Mouse (Mus musculus) heart, adult 2 months (tissue): Measurements from ENCODE around the gene Zfp940. TPM values are rescaled to one million over a fixed set of nuclear protein-coding genes. Genes with fewer than 3 reads are reported as not detected.

Experiments
- DNase-seq, 2 experiments: peaks; one replicate each; pipeline ENCODE4 v3.0.0; 2021
- H3K27ac ChIP-seq: fragments of 200-600 bp; 2 replicates; pipeline ENCODE4 v1.8.1; 2022
- H3K27me3 ChIP-seq: fragments of 200-500 bp; 2 replicates; pipeline ENCODE4 v1.6.1; 2012; ENCODE audit warnings: mild to moderate bottlenecking, low read length, inconsistent platforms, mixed read lengths; ENCODE audit not compliant: control insufficient read depth, insufficient read depth
- H3K36me3 ChIP-seq: fragments of 200-500 bp; 2 replicates; pipeline ENCODE4 v1.6.1; 2012; ENCODE audit warnings: low read length, inconsistent platforms; ENCODE audit not compliant: control insufficient read depth, insufficient read depth
- H3K4me1 ChIP-seq: fragments of 200-500 bp; 2 replicates; pipeline ENCODE4 v1.6.1; 2011; ENCODE audit warnings: low read length; ENCODE audit not compliant: control insufficient read depth, insufficient read depth
- H3K4me3 ChIP-seq: fragments of 200-600 bp; 2 replicates; pipeline ENCODE4 v1.8.1; 2022
- H3K79me2 ChIP-seq: fragments of 200-500 bp; replicated peaks from 2 replicates; pipeline ENCODE4 v1.6.1; 2012; ENCODE audit warnings: mild to moderate bottlenecking, inconsistent platforms, low read length, moderate library complexity, mixed read lengths; ENCODE audit not compliant: control insufficient read depth, insufficient read depth
- H3K9ac ChIP-seq: fragments of 200-500 bp; 2 replicates; pipeline ENCODE4 v1.6.1; 2012; ENCODE audit warnings: low read depth, mild to moderate bottlenecking, control low read depth, inconsistent platforms, low read length, mixed read lengths
- CTCF ChIP-seq: fragments of 200-600 bp; IDR thresholded peaks from 2 replicates; pipeline ENCODE4 v1.8.1; 2022; ENCODE audit warnings: antibody characterized with exemption, mild to moderate bottlenecking, moderate library complexity
- EP300 ChIP-seq: fragments of 200-500 bp; IDR thresholded peaks from 2 replicates; pipeline ENCODE4 v1.6.1; 2011; ENCODE audit warnings: low read depth, low read length, control low read depth; ENCODE audit not compliant: insufficient read depth
- POLR2A ChIP-seq: fragments of 200-500 bp; IDR thresholded peaks from 2 replicates; pipeline ENCODE4 v1.6.1; 2011; ENCODE audit warnings: mild to moderate bottlenecking, low read depth, low read length, control low read depth; ENCODE audit not compliant: insufficient read depth
- WGBS: fragments of 180-500 bp; shearing (Covaris S2); methylation state at CpG from one replicate; pipeline ENCODE4 v1.1.7; 2018; 5-methylcytosine and 5-hydroxymethylcytosine counted together
- intact Hi-C: fragments of 180-260 bp; cut with DNase I; formaldehyde crosslinking; loops from one replicate; pipeline ENCODE4 v1.15.1; 2025
- polyA plus RNA-seq: library from polyadenylated mRNA; depleted of rRNA; stranded (reverse); fragments of >200 nt; gene quantifications from 2 replicates; pipeline ENCODE4 v1.2.3, GENCODE M21; 2012
- total RNA-seq, 2 experiments: library from RNA; stranded (reverse); gene quantifications; 2 replicates each; pipeline ENCODE4 v1.2.3; 2021

The Zfp940 gene
- total and polyA plus RNA-seq, 3 experiments: 0.12 to 0.77 (median 0.44) TPM

- no peaks in the 10 kb centered on the region for H3K4me1 ChIP-seq
- DNase-seq: no peak
- no peaks in the 10 kb centered on the region; the same call in none of the 2 replicates for H3K36me3 ChIP-seq
- H3K27me3 ChIP-seq: no peaks in the 10 kb centered on the region
- intact Hi-C loops: no loop called here
- no peak overlapping the region for H3K4me3 ChIP-seq
- 93% methylated on average over 10 of the region's 10 CpGs for WGBS
- H3K79me2 ChIP-seq: no peaks in the 10 kb centered on the region
- no peak overlapping the region for H3K27ac ChIP-seq
- H3K9ac ChIP-seq: no peak overlapping the region
- TF ChIP-seq CTCF (no peak), POLR2A (no peak), EP300 (no peak)
Measured at GRCm38 (mm10) chr7:29874256-29874655, 20.8 kb upstream of the Zfp940 start.

- H3K27ac ChIP-seq: no peak overlapping the region
- H3K36me3 ChIP-seq: no peaks in the 10 kb centered on the region
- TF ChIP-seq EP300 (no peak), CTCF (0 out of 2 replicates have a peak, but pooled peaks have one; percentile 12), POLR2A (no peak)
- no peak for DNase-seq
- no peak overlapping the region for H3K9ac ChIP-seq
- 93% methylated on average over 7 of the region's 7 CpGs for WGBS
- H3K4me1 ChIP-seq: no peaks in the 10 kb centered on the region
- intact Hi-C loops: loop anchor here (2.0 kb wide), 1 partner anchor 43 kb away; no protein-coding TSS in a partner anchor
- H3K4me3 ChIP-seq: no peak overlapping the region
- no peaks in the 10 kb centered on the region for H3K27me3 ChIP-seq
- H3K79me2 ChIP-seq: no peaks in the 10 kb centered on the region
Measured at GRCm38 (mm10) chr7:29861660-29862059, 8.2 kb upstream of the Zfp940 start.

- no peaks in the 10 kb centered on the region for H3K4me1 ChIP-seq
- 4% methylated on average over 32 of the region's 32 CpGs for WGBS
- peak within 1 kb of the TSS; percentile 10; the same call in 1 of the 2 replicates for H3K27ac ChIP-seq
- TF ChIP-seq POLR2A (peak; percentile 74), EP300 (0 out of 2 replicates have a peak, but pooled peaks have one; percentile 34), CTCF (peak; percentile 33)
- peak; percentile 85 to 90 for DNase-seq
- intact Hi-C loops: loop anchor here (2.0 to 5.0 kb wide), 2 partner anchors 45 to 93 kb away; partner anchors contain the start of gene Zfp84
- no peaks in the 10 kb centered on the region for H3K27me3 ChIP-seq
- peak within 1 kb of the TSS; percentile 79 for H3K4me3 ChIP-seq
- H3K9ac ChIP-seq: peak within 1 kb of the TSS; percentile 71
- no peaks in the 10 kb centered on the region for H3K79me2 ChIP-seq
- H3K36me3 ChIP-seq: no peaks in the 10 kb centered on the region
Measured at GRCm38 (mm10) chr7:29859532-29860517, 6.4 kb upstream of the Zfp940 start, which contains the start of gene Zfp420. Zfp420 (plus strand) TSS chr7:29859979.

GRCm38 (mm10) chr7:29852831-29853218 is 644 bp downstream of the Zfp940 start:
- H3K9ac ChIP-seq: no peak overlapping the region
- no peaks in the 10 kb centered on the region for H3K79me2 ChIP-seq
- TF ChIP-seq EP300 (no peak), POLR2A (no peak), CTCF (no peak)
- 65% methylated on average over 9 of the region's 9 CpGs for WGBS
- intact Hi-C loops: loop anchor here (2.0 to 5.0 kb wide), 2 partner anchors 34 to 129 kb away; partner anchors contain the start of gene Zfp568
- H3K36me3 ChIP-seq: no peaks in the 10 kb centered on the region
- no peak overlapping the region; the same call in 1 of the 2 replicates for H3K4me3 ChIP-seq
- H3K4me1 ChIP-seq: peaks cover 1% of the 10 kb centered on the region; the same call in 1 of the 2 replicates
- H3K27me3 ChIP-seq: no peaks in the 10 kb centered on the region
- H3K27ac ChIP-seq: no peak overlapping the region
- no peak for DNase-seq

- 82% methylated on average over 5 of the region's 5 CpGs for WGBS
Measured at GRCm38 (mm10) chr7:29844616-29845015, 8.9 kb downstream of the Zfp940 start.

GRCm38 (mm10) chr7:29842105-29842504 is 11.4 kb downstream of the Zfp940 start:
- no peaks in the 10 kb centered on the region for H3K4me1 ChIP-seq
- H3K4me3 ChIP-seq: no peak overlapping the region
- intact Hi-C loops: no loop called here
- no peaks in the 10 kb centered on the region for H3K27me3 ChIP-seq
- 89% methylated on average over 1 of the region's 1 CpGs for WGBS
- H3K9ac ChIP-seq: no peak overlapping the region
- no peaks in the 10 kb centered on the region for H3K36me3 ChIP-seq
- TF ChIP-seq EP300 (no peak), CTCF (no peak), POLR2A (no peak)
- DNase-seq: no peak
- H3K27ac ChIP-seq: no peak overlapping the region
- no peaks in the 10 kb centered on the region for H3K79me2 ChIP-seq

More at GRCm38 (mm10) chr7:29844616-29845015, 8.9 kb downstream of the Zfp940 start:
- no peaks in the 10 kb centered on the region for H3K79me2 ChIP-seq
- no peaks in the 10 kb centered on the region for H3K4me1 ChIP-seq
- TF ChIP-seq CTCF: no peak
- TF ChIP-seq POLR2A: no peak
- TF ChIP-seq EP300: no peak
- intact Hi-C loops: no loop called here
- no peak overlapping the region for H3K27ac ChIP-seq
- no peaks in the 10 kb centered on the region for H3K27me3 ChIP-seq
- no peak overlapping the region for H3K9ac ChIP-seq
- no peak overlapping the region for H3K4me3 ChIP-seq
- no peaks in the 10 kb centered on the region for H3K36me3 ChIP-seq
- DNase-seq: no peak
